Mouse (Mus musculus) olfactory bulb, adult 2 months (tissue): Measurements from ENCODE around the gene Nudt1.

Experiments used
- CTCF ChIP-seq: fragments of 200-500 bp; IDR thresholded peaks from 2 replicates; pipeline ENCODE4 v1.5.1; 2012; ENCODE audit warnings: low read depth, mild to moderate bottlenecking, low read length, moderate library complexity; ENCODE audit not compliant: insufficient read depth
- POLR2A ChIP-seq: fragments of 200-500 bp; IDR thresholded peaks from 2 replicates; pipeline ENCODE4 v1.6.1; 2012; ENCODE audit warnings: mild to moderate bottlenecking, low read depth, low read length, moderate library complexity; ENCODE audit not compliant: insufficient read depth

- TF ChIP-seq POLR2A = no peak
- TF ChIP-seq CTCF = no peak
Measured at GRCm38 (mm10) chr5:140306016-140306415, 15.4 kb upstream of the Nudt1 start.
